ENCODE assay signal across 8 mouse cellular contexts in genomic region chr8:54779317-54780133, GRCm38 (mm10).
DNase-seq lines count a peak whose midpoint lies in the region; ATAC-seq and TF ChIP-seq lines count a peak whose summit lies in the region.

No protein-coding gene starts in this region.

- no peak for TF ChIP-seq CTCF in cerebellum, adult 2 months (IDR thresholded peaks at IDR 0.05; ENCODE audit: borderline replicate concordance, insufficient read depth, low read depth, low read length)
- no peak for TF ChIP-seq CTCF in small intestine, adult 2 months (IDR thresholded peaks at IDR 0.05; ENCODE audit: extremely low read depth, insufficient read length, insufficient replicate concordance, low read depth, low read length)

- peak; percentile 68 for DNase-seq in Muller cell, postnatal 12 days (ENCODE audit: inconsistent ontology term)
- peak; percentile 19 to 31 for DNase-seq in cerebellum, adult 2 months
- DNase-seq in forelimb bud, embryonic 11.5 days (ENCODE audit: low read depth, low spot score), result peak; percentile 18
- DNase-seq in left cerebral cortex, postnatal 10 days (ENCODE audit: extremely low spot score in 1 of 2, low spot score in 2 of 2), result peak; percentile 13 to 51
- DNase-seq in lung, postnatal 36 days, result peak; percentile 9

- H3K4me2 ChIP-seq in hindbrain, embryonic 15.5 days, result peak overlapping the region; percentile 98

- no peak overlapping the region for H3K27ac ChIP-seq in cerebellum, adult 2 months (ENCODE audit: insufficient read depth, low read length)
- H3K27ac ChIP-seq in hindbrain, embryonic 15.5 days (replicated peaks), result peak overlapping the region; percentile 65
- H3K27ac ChIP-seq in small intestine, adult 2 months (ENCODE audit: insufficient read depth, low read depth, low read length), result no peak overlapping the region

- no peak for TF ChIP-seq POLR2A in cerebellum, adult 2 months (IDR thresholded peaks at IDR 0.05; ENCODE audit: borderline replicate concordance, insufficient read depth, low read length)
- no peak for TF ChIP-seq POLR2A in small intestine, adult 2 months (IDR thresholded peaks at IDR 0.05; ENCODE audit: low read depth, low read length)

- under 1% methylated on average over 23 of the region's 23 CpGs for WGBS in cerebellum, adult 2 months
- under 1% methylated on average over 23 of the region's 23 CpGs for WGBS in hindbrain, embryonic 15.5 days
- 1% methylated on average over 23 of the region's 23 CpGs for WGBS in small intestine, adult 2 months

- peak overlapping the region; percentile 42 for H3K9ac ChIP-seq in hindbrain, embryonic 15.5 days

- peak; percentile 78 for ATAC-seq in hindbrain, embryonic 15.5 days (ENCODE audit: low FRiP score, low read depth)
- no peak for ATAC-seq in CD4-positive, CD25-positive, alpha-beta regulatory T cell, adult 4 months

- no peaks in the 10 kb centered on the region for H3K36me3 ChIP-seq in hindbrain, embryonic 15.5 days
- no peaks in the 10 kb centered on the region for H3K36me3 ChIP-seq in small intestine, adult 2 months (ENCODE audit: control insufficient read depth, insufficient read depth, low read length)

- H3K27me3 ChIP-seq in cerebellum, adult 2 months (ENCODE audit: control insufficient read depth, insufficient read depth, low read length), result no peaks in the 10 kb centered on the region
- no peaks in the 10 kb centered on the region for H3K27me3 ChIP-seq in hindbrain, embryonic 15.5 days
- H3K27me3 ChIP-seq in small intestine, adult 2 months (ENCODE audit: control insufficient read depth, insufficient read depth, low read length), result no peaks in the 10 kb centered on the region

- H3K9me3 ChIP-seq in hindbrain, embryonic 15.5 days, result no peaks in the 10 kb centered on the region

- H3K4me1 ChIP-seq in cerebellum, adult 2 months (ENCODE audit: control insufficient read depth, insufficient read depth, low read length), result no peaks in the 10 kb centered on the region; the same call in 1 of the 2 replicates
- peaks cover 15% of the 10 kb centered on the region for H3K4me1 ChIP-seq in hindbrain, embryonic 15.5 days (replicated peaks)
- peaks cover 4% of the 10 kb centered on the region; the same call in 1 of the 2 replicates for H3K4me1 ChIP-seq in small intestine, adult 2 months (ENCODE audit: control insufficient read depth, insufficient read depth, insufficient read length, low read length)

- H3K4me3 ChIP-seq in cerebellum, adult 2 months (replicated peaks; ENCODE audit: insufficient read depth, low read depth, low read length), result peak overlapping the region; percentile 57
- H3K4me3 ChIP-seq in hindbrain, embryonic 15.5 days, result peak overlapping the region; percentile 47
- H3K4me3 ChIP-seq in small intestine, adult 2 months (ENCODE audit: low read depth, low read length), result peak overlapping the region; percentile 38

- intact Hi-C loops in left cerebral cortex, postnatal 10 days (cut with DNase I), result no loop called here

Comparison
In these comparisons a context has a peak if more than half of its experiments do, and no peak if none do; other contexts are left out.
1. DNase-seq: peak in every context shown above with its lines; median percentile 68 in Muller cell, postnatal 12 days; 32 in left cerebral cortex, postnatal 10 days; 25 in cerebellum, adult 2 months; 18 in forelimb bud, embryonic 11.5 days; 9 in lung, postnatal 36 days.